Mouse (Mus musculus): ENCODE data around the gene Sufu. TPM values are rescaled to one million over a fixed set of nuclear protein-coding genes. Genes with fewer than 3 reads are reported as not detected.
A peak's percentile ranks its signal among the peaks of the same experiment; 100 is the strongest.

The Sufu gene
- polyA plus RNA-seq, 1 experiment from 2014 or later, result 5.7 TPM

DNA sequence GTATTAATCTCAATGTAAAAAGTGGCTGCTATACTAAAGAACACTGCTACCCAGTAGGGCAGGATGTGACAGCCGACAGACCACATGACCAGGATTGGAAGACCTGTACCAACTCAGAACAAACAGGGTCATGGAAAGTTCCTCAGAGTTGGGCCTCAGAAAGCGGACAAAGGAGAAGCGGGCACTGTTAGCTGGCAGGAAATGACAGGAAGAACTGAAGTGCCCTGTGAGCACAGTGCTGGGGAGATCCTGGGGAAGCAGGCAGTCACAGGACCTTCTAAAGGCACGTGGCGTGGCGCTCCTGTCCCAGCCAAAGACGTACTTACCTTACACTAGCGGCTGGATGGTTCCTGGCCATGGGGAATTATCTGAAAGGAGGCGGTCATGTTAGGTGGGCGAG, 114.6 kb downstream of the Sufu start:
- no peak overlapping the region for H3K9ac ChIP-seq (ENCODE audit: low read depth, low read length)
- no peaks in the 10 kb centered on the region for H3K27me3 ChIP-seq (ENCODE audit: control insufficient read depth, insufficient read depth, low read depth, low read length)
- H3K27ac ChIP-seq (ENCODE audit: low read length), result peak overlapping the region; percentile 37; the same call in 1 of the 2 replicates
- H3K4me3 ChIP-seq (ENCODE audit: low read depth, low read length), result no peak overlapping the region
- no peaks in the 10 kb centered on the region for H3K9me3 ChIP-seq (replicated peaks; ENCODE audit: control insufficient read depth, low read length)
- H3K36me3 ChIP-seq (ENCODE audit: control insufficient read depth, insufficient read depth), result peaks cover 34% of the 10 kb centered on the region
- peaks cover 46% of the 10 kb centered on the region for H3K4me1 ChIP-seq (ENCODE audit: control insufficient read depth, low read depth, low read length)
- peak; percentile 49 for ATAC-seq (ENCODE audit: low read depth)
- H3K4me2 ChIP-seq (ENCODE audit: low read depth, low read length), result no peak overlapping the region
- WGBS (ENCODE audit: insufficient replicate concordance), result 67% methylated on average over 10 of the region's 10 CpGs

DNA sequence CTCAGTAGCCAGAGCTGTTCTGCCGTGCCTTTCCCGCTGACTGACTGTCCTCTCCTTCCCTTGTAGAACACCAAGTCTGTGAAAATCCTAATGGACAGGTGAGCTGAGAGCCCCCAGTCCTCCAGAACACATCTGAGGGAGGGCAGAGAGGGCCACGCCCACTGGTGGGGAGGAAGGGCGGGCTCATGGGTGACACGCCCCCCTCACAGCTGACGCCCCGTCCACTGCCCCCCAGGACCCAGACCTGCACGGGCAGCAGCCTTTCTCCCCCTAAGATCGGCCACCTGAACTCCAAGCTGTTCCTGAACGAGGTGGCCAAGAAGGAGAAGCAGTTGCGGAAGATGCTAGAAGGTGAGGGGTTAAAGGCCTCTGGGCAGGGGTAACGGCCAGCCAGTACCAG, 117.7 kb downstream of the Sufu start:
- no peak overlapping the region for H3K4me2 ChIP-seq (ENCODE audit: low read depth, low read length)
- no peak for ATAC-seq (ENCODE audit: low read depth)
- H3K9me3 ChIP-seq (replicated peaks; ENCODE audit: control insufficient read depth, low read length), result no peaks in the 10 kb centered on the region
- WGBS (ENCODE audit: insufficient replicate concordance), result 69% methylated on average over 12 of the region's 12 CpGs
- no peak overlapping the region for H3K9ac ChIP-seq (ENCODE audit: low read depth, low read length)
- H3K27me3 ChIP-seq (ENCODE audit: control insufficient read depth, insufficient read depth, low read depth, low read length), result no peaks in the 10 kb centered on the region
- H3K36me3 ChIP-seq (ENCODE audit: control insufficient read depth, insufficient read depth), result peaks cover 30% of the 10 kb centered on the region
- no peak overlapping the region for H3K27ac ChIP-seq (ENCODE audit: low read length)
- H3K4me1 ChIP-seq (ENCODE audit: control insufficient read depth, low read depth, low read length), result peaks cover 31% of the 10 kb centered on the region
- H3K4me3 ChIP-seq (ENCODE audit: low read depth, low read length), result no peak overlapping the region

DNA sequence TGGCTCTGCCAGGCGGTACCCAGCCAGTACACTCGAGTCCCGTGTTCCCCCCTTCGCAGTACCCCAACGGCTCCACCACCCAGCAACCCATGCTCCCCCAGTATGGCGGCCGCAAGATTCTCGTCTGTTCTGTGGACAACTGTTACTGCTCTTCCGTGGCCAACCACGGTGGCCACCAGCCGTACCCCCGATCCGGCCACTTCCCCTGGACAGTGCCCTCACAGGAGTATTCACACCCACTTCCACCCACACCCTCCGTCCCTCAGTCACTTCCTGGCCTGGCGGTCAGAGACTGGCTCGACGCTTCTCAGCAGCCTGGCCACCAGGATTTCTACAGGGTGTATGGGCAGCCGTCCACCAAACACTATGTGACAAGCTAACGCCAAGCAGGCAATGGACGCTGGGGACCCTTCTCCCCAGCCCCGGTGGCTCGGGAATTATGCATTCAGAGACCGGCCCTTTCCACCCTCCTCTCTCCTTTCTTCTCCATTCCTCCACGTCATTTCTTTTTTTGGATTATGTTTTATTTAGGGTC, 118.7 kb downstream of the Sufu start:
- Histone ChIP-seq H3K27me3 (ENCODE audit: control insufficient read depth, insufficient read depth, low read depth, low read length) (no peaks in the 10 kb centered on the region), H3K4me2 (ENCODE audit: low read depth, low read length) (no peak overlapping the region), H3K4me3 (ENCODE audit: low read depth, low read length) (no peak overlapping the region), H3K9ac (ENCODE audit: low read depth, low read length) (no peak overlapping the region), H3K36me3 (ENCODE audit: control insufficient read depth, insufficient read depth) (peaks cover 28% of the 10 kb centered on the region), H3K9me3 (replicated peaks; ENCODE audit: control insufficient read depth, low read length) (no peaks in the 10 kb centered on the region), H3K27ac (ENCODE audit: low read length) (no peak overlapping the region), H3K4me1 (ENCODE audit: control insufficient read depth, low read depth, low read length) (peaks cover 21% of the 10 kb centered on the region)
- WGBS (ENCODE audit: insufficient replicate concordance), result 84% methylated on average over 24 of the region's 24 CpGs
- no peak for ATAC-seq (ENCODE audit: low read depth)

DNA sequence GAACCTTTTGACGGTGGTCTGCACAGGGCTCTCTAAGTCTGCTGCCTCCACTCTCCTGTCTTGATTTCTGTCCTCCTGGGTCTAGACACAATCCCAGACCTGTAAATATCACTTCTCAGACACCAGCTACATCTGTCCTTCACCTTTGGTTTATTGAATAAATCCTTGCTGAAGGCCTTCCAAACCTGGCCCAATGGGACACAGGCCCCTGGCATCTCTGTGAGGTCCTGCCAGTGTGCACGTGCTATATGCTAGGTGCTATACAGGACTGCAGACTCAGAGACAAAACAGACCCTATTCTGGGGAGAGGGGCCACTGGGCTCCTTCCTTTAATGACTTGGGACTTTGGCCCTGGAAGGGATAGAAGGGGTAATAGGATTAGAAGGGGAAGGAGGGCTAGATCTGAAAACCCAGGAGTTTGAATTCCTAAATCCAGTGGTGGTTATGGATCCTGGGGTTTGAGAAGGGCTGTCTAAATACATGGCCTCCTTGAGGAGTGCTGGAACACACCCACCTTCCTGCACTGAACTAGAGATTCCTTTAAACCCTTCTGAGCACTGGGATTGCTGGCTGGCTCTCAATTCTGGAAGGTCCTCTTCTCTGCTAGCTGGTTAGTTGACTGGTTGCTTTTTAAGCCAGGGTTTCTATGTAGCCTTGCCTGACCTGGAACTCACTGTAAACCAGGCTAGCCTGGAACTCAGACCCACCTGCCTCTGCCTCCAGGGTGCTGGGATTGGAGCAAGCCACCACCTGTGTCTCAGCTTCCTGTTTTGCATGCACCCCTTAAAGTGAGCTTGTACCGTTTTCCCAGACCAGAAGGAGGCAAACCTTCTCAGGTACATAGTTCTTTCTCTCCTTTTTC, 120.2 kb downstream of the Sufu start:
- WGBS (ENCODE audit: insufficient replicate concordance), result 56% methylated on average over 3 of the region's 3 CpGs
- no peak for ATAC-seq (ENCODE audit: low read depth)
- Histone ChIP-seq H3K4me2 (ENCODE audit: low read depth, low read length) (no peak overlapping the region), H3K36me3 (ENCODE audit: control insufficient read depth, insufficient read depth) (peaks cover 28% of the 10 kb centered on the region), H3K4me1 (ENCODE audit: control insufficient read depth, low read depth, low read length) (peaks cover 15% of the 10 kb centered on the region), H3K9me3 (replicated peaks; ENCODE audit: control insufficient read depth, low read length) (no peaks in the 10 kb centered on the region), H3K27ac (ENCODE audit: low read length) (no peak overlapping the region), H3K4me3 (ENCODE audit: low read depth, low read length) (no peak overlapping the region), H3K27me3 (ENCODE audit: control insufficient read depth, insufficient read depth, low read depth, low read length) (no peaks in the 10 kb centered on the region), H3K9ac (ENCODE audit: low read depth, low read length) (no peak overlapping the region)

DNA sequence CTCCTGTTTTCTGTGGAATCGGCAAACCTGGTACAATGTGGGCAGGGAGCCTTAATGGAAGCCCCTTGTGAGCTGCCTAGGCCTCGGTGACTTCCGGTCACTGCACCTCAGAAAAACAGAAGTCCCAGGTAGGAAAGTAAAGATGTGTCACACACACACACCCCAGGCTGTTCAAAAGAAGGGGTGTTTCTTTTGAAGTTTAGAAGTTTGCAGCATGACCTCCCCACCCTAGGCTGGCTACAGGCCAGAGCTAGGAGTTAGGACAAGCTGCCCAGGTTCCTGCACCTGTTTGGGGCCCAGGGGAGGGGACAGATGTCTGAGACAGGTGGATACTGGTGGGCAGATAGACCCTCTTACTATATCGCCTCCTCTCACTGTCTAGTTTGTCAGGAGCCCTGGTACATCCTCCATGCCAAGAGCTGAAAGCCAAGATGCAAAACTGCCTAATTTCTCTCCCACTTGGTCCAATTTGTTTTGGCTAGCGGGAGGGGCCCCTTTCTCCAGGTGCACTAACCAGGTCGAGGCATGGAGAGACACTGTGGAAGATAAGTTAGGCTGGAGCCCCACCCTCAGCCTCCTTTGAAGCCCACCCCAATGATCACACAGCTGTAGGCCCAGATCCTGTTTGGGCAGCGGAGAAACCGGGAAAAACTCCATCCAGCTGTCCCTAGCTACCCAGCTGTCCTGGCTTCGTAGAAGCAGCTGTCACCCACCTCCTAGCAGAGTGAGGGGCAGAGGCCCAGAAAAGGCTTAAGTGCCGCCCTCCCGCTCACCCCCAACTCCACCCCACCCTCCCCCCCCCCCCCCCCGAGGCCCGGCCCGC, 121.0 kb downstream of the Sufu start:
- H3K4me1 ChIP-seq (ENCODE audit: control insufficient read depth, low read depth, low read length), result peaks cover 20% of the 10 kb centered on the region
- peaks cover 3% of the 10 kb centered on the region; the same call in 1 of the 2 replicates for H3K27me3 ChIP-seq (ENCODE audit: control insufficient read depth, insufficient read depth, low read depth, low read length)
- no peak for ATAC-seq (ENCODE audit: low read depth)
- H3K9ac ChIP-seq (ENCODE audit: low read depth, low read length), result no peak overlapping the region
- WGBS (ENCODE audit: insufficient replicate concordance), result 30% methylated on average over 11 of the region's 14 CpGs
- H3K4me2 ChIP-seq (ENCODE audit: low read depth, low read length), result peak overlapping the region; percentile 33; the same call in 1 of the 2 replicates
- H3K4me3 ChIP-seq (ENCODE audit: low read depth, low read length), result no peak overlapping the region
- peaks cover 24% of the 10 kb centered on the region for H3K36me3 ChIP-seq (ENCODE audit: control insufficient read depth, insufficient read depth)
- no peaks in the 10 kb centered on the region for H3K9me3 ChIP-seq (replicated peaks; ENCODE audit: control insufficient read depth, low read length)
- no peak overlapping the region for H3K27ac ChIP-seq (ENCODE audit: low read length)

DNA sequence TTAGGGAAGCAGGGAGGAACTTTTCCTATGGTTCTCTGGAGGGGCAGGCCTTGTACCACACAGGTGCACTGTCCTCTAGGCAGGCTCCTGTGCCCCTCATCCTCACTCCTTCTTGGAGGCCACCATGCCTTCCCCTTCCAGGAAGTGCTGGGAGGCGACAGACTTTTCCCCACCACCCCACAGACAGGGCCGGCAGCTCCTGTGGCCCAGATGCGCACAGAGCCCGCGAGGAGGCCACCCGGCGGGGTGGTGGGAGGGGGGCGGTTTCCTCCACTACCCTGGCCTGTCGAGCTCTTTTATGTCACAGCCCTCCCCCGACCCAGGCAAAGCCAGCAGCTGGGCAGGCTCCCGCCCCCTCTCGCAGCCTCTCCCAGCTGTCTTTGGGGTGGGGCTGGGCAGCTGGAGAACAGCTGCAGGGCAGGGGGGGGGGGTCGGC, 121.7 kb downstream of the Sufu start:
- no peak overlapping the region for H3K27ac ChIP-seq (ENCODE audit: low read length)

DNA sequence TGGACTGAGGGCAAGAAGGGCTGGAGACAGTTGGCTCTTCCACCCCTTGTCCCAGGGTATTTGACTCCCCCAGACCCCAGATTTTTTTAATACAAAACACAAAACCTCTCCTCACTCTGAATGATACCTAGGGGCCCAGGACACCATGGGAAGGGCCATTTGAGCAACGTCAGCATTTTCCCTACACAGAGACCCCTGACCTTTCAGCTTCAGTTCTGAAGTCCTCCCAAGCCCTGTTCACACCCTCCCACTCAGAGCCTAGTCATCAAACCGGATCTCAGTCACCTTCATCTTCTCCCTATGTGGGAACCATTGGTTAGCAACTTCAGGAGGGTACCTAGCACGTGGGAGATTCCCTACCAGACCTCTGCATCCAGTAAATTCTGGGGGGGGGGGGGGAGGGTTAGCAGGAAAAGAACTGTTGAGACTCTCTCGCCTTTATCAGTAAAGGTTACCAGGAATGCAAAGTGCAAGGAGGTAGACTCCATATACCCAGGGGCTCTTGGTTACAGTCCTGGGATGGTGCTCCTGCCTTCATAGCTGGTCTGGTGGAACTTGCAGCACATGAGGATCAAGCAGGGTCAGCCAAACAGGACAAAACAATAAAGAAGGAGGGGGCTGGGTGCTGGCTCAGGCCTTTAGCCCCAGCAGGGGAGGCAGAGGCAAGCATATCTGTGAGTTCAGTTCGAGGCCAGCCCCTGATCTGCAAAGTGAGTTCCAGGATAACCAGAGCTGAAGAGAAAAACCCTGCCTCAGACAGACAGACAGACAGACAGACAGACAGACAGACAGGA, 122.3 kb downstream of the Sufu start:
- Histone ChIP-seq H3K9me3 (replicated peaks; ENCODE audit: control insufficient read depth, low read length) (no peaks in the 10 kb centered on the region), H3K4me1 (ENCODE audit: control insufficient read depth, low read depth, low read length) (peaks cover 32% of the 10 kb centered on the region), H3K27me3 (ENCODE audit: control insufficient read depth, insufficient read depth, low read depth, low read length) (peaks cover 13% of the 10 kb centered on the region), H3K9ac (ENCODE audit: low read depth, low read length) (no peak overlapping the region), H3K27ac (ENCODE audit: low read length) (no peak overlapping the region), H3K36me3 (ENCODE audit: control insufficient read depth, insufficient read depth) (peaks cover 15% of the 10 kb centered on the region), H3K4me3 (ENCODE audit: low read depth, low read length) (no peak overlapping the region), H3K4me2 (ENCODE audit: low read depth, low read length) (no peak overlapping the region)
- WGBS (ENCODE audit: insufficient replicate concordance), result 16% methylated on average over 5 of the region's 5 CpGs
- no peak for ATAC-seq (ENCODE audit: low read depth)

More for the DNA sequence above, 121.7 kb downstream of the Sufu start:
- WGBS (ENCODE audit: insufficient replicate concordance), result 2% methylated on average over 11 of the region's 13 CpGs
- Histone ChIP-seq H3K4me1 (ENCODE audit: control insufficient read depth, low read depth, low read length) (peaks cover 25% of the 10 kb centered on the region), H3K9ac (ENCODE audit: low read depth, low read length) (no peak overlapping the region), H3K9me3 (replicated peaks; ENCODE audit: control insufficient read depth, low read length) (no peaks in the 10 kb centered on the region), H3K4me3 (ENCODE audit: low read depth, low read length) (no peak overlapping the region), H3K36me3 (ENCODE audit: control insufficient read depth, insufficient read depth) (peaks cover 18% of the 10 kb centered on the region), H3K27me3 (ENCODE audit: control insufficient read depth, insufficient read depth, low read depth, low read length) (peaks cover 6% of the 10 kb centered on the region), H3K4me2 (ENCODE audit: low read depth, low read length) (peak overlapping the region; percentile 33; the same call in 1 of the 2 replicates)
- ATAC-seq (ENCODE audit: low read depth), result peak; percentile 23

DNA sequence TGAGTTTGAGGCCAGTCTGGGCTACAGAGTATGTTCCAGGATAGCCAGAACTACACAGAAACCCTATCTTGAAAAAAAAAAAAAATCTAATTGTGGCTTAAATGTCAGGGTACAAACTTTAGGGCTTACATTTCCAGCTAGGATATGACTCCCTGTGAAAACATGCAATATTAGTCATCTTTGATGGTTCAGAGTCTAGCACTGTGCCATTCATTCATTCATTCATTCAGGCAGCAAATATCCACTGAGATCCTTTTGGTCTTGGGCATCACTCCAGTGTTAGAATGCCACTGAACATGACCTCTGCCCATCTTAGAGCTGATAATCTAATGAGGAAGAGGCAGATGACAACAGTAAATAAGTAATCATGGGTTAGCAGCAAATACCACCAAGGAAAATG, 125.0 kb downstream of the Sufu start:
- no peak for ATAC-seq (ENCODE audit: low read depth)
- Histone ChIP-seq H3K27me3 (ENCODE audit: control insufficient read depth, insufficient read depth, low read depth, low read length) (peaks cover 23% of the 10 kb centered on the region), H3K27ac (ENCODE audit: low read length) (no peak overlapping the region), H3K4me2 (ENCODE audit: low read depth, low read length) (no peak overlapping the region), H3K4me1 (ENCODE audit: control insufficient read depth, low read depth, low read length) (peaks cover 43% of the 10 kb centered on the region), H3K4me3 (ENCODE audit: low read depth, low read length) (no peak overlapping the region), H3K9ac (ENCODE audit: low read depth, low read length) (no peak overlapping the region), H3K36me3 (ENCODE audit: control insufficient read depth, insufficient read depth) (no peaks in the 10 kb centered on the region), H3K9me3 (replicated peaks; ENCODE audit: control insufficient read depth, low read length) (no peaks in the 10 kb centered on the region)

Measured in liver, embryonic 16.5 days (tissue).